Mouse (Mus musculus) frontal cortex, postnatal 25 days (tissue): Measurements from ENCODE around the gene Hivep3.

Experiments used
- DNase-seq, 2 experiments: peaks; one replicate each; pipeline ENCODE4 v3.0.0; 2022; ENCODE audit warnings: low spot score in 2 of 2

Hivep3 gene

GRCm38 (mm10) chr4:120057529-120057928, 323.9 kb downstream of the Hivep3 start:
- DNase-seq: no peak

- DNase-seq: no peak
These were observed 324.6 kb downstream of the Hivep3 start for GRCm38 (mm10) chr4:120058157-120058556.

GRCm38 (mm10) chr4:120058794-120059193, 325.2 kb downstream of the Hivep3 start:
- DNase-seq: no peak

- no peak for DNase-seq
These were observed 328.1 kb downstream of the Hivep3 start for GRCm38 (mm10) chr4:120061727-120062126.

- no peak for DNase-seq
These were observed 328.6 kb downstream of the Hivep3 start for GRCm38 (mm10) chr4:120062198-120062597.

GRCm38 (mm10) chr4:120062754-120063153, 329.2 kb downstream of the Hivep3 start:
- DNase-seq: no peak

GRCm38 (mm10) chr4:120063353-120064124, 330.0 kb downstream of the Hivep3 start:
- no peak for DNase-seq

GRCm38 (mm10) chr4:120064696-120065095, 331.1 kb downstream of the Hivep3 start, which contains the start of gene AL607142.1:
AL607142.1 (plus strand) TSS chr4:120064996.
- no peak for DNase-seq

GRCm38 (mm10) chr4:120066841-120067591, 333.4 kb downstream of the Hivep3 start:
- no peak for DNase-seq

- no peak for DNase-seq
These were observed 334.1 kb downstream of the Hivep3 start for GRCm38 (mm10) chr4:120067592-120068235.

GRCm38 (mm10) chr4:120068883-120069581, 335.4 kb downstream of the Hivep3 start:
- no peak for DNase-seq

- no peak for DNase-seq
These were observed 336.0 kb downstream of the Hivep3 start for GRCm38 (mm10) chr4:120069582-120069980.

- DNase-seq: no peak
These were observed 337.8 kb downstream of the Hivep3 start for GRCm38 (mm10) chr4:120071411-120071810.

GRCm38 (mm10) chr4:120071842-120072507, 338.4 kb downstream of the Hivep3 start:
- no peak for DNase-seq

GRCm38 (mm10) chr4:120074061-120074460, 340.5 kb downstream of the Hivep3 start:
- DNase-seq: no peak

GRCm38 (mm10) chr4:120077322-120077721, 343.7 kb downstream of the Hivep3 start:
- no peak for DNase-seq

- DNase-seq: no peak
These were observed 348.9 kb downstream of the Hivep3 start for GRCm38 (mm10) chr4:120082527-120082926.

- DNase-seq: no peak
These were observed 350.1 kb downstream of the Hivep3 start for GRCm38 (mm10) chr4:120083700-120084099.

GRCm38 (mm10) chr4:120089536-120089935, 356.0 kb downstream of the Hivep3 start:
- DNase-seq: no peak

- no peak for DNase-seq
These were observed 358.6 kb downstream of the Hivep3 start for GRCm38 (mm10) chr4:120091997-120092783.
